Mouse (Mus musculus) brain, embryonic 14.5 days (tissue): ENCODE measurements around the gene Fstl4.

Source experiments
- CTCF ChIP-seq: fragments of 200-500 bp; IDR thresholded peaks from 2 replicates; pipeline ENCODE4 v1.5.1; 2012; ENCODE audit warnings: inconsistent platforms, mild to moderate bottlenecking, moderate library complexity, borderline replicate concordance; ENCODE audit not compliant: insufficient read depth, insufficient read length; ENCODE audit errors: extremely low read depth
- POLR2A ChIP-seq: fragments of 200-500 bp; IDR thresholded peaks from 2 replicates; pipeline ENCODE4 v1.6.1; 2012; ENCODE audit warnings: mild to moderate bottlenecking, inconsistent platforms, borderline replicate concordance; ENCODE audit not compliant: poor library complexity, insufficient read depth, insufficient read length, severe bottlenecking; ENCODE audit errors: extremely low read depth

- TF ChIP-seq POLR2A (no peak), CTCF (no peak)
These were observed 334.4 kb downstream of the Fstl4 start for GRCm38 (mm10) chr11:53098780-53099198.
